Mouse (Mus musculus) thymus, adult 2 months (tissue): ENCODE data around the gene Olfr311. TPM values are rescaled to one million over a fixed set of nuclear protein-coding genes. Genes with fewer than 3 reads are reported as not detected.
"Not testable (repeated sequence)": the region's sequence is repeated elsewhere in the genome, so short reads cannot be mapped to it uniquely, and the experiment has no call there.

ENCODE experiments used
- DNase-seq: peaks from one replicate; pipeline ENCODE4 v3.0.0; 2021
- H3K27ac ChIP-seq: fragments of 200-500 bp; 2 replicates; pipeline ENCODE4 v1.5.1; 2012; ENCODE audit warnings: low read length, control low read depth; ENCODE audit not compliant: control insufficient read depth, insufficient read depth
- H3K27me3 ChIP-seq: fragments of 200-500 bp; 2 replicates; pipeline ENCODE4 v1.6.1; 2012; ENCODE audit warnings: mild to moderate bottlenecking, low read length, moderate library complexity, mixed read lengths; ENCODE audit not compliant: control insufficient read depth, insufficient read depth
- H3K36me3 ChIP-seq: fragments of 200-500 bp; 2 replicates; pipeline ENCODE4 v1.6.1; 2012; ENCODE audit warnings: mild to moderate bottlenecking, low read length, moderate library complexity; ENCODE audit not compliant: control insufficient read depth, insufficient read depth
- H3K4me1 ChIP-seq: fragments of 200-500 bp; replicated peaks from 2 replicates; pipeline ENCODE4 v1.6.1; 2012; ENCODE audit warnings: low read length; ENCODE audit not compliant: control insufficient read depth, insufficient read depth
- H3K4me3 ChIP-seq: fragments of 200-500 bp; 2 replicates; pipeline ENCODE4 v1.5.1; 2012; ENCODE audit warnings: mild to moderate bottlenecking, low read length, control low read depth, moderate library complexity; ENCODE audit not compliant: control insufficient read depth, insufficient read depth
- CTCF ChIP-seq: fragments of 200-500 bp; IDR thresholded peaks from 2 replicates; pipeline ENCODE4 v1.5.1; 2012; ENCODE audit warnings: mild to moderate bottlenecking, control low read depth, low read length, moderate library complexity, borderline replicate concordance; ENCODE audit not compliant: control insufficient read depth, poor library complexity, insufficient read depth; ENCODE audit errors: extremely low read depth
- POLR2A ChIP-seq: fragments of 200-500 bp; IDR thresholded peaks from 2 replicates; pipeline ENCODE4 v1.6.1; 2012; ENCODE audit warnings: mild to moderate bottlenecking, low read length, control low read depth, moderate library complexity; ENCODE audit not compliant: control insufficient read depth, poor library complexity, insufficient read depth; ENCODE audit errors: extremely low read depth
- WGBS: fragments of 180-500 bp; shearing (Covaris S2); methylation state at CpG from one replicate; pipeline ENCODE4 v1.1.7; 2018; 5-methylcytosine and 5-hydroxymethylcytosine counted together
- polyA plus RNA-seq: library from polyadenylated mRNA; depleted of rRNA; stranded (reverse); fragments of >200 nt; gene quantifications from 2 replicates; pipeline ENCODE4 v1.2.3, GENCODE M21; 2012

The Olfr311 gene
- polyA plus RNA-seq, 1 experiment = not detected

GRCm38 (mm10) chr11:58801558-58802228 lies 37.4 kb upstream of the Olfr311 start, which contains the start of gene Fam183b:
TSS of gene Fam183b (minus strand) at chr11:58801960.
- WGBS = 44% methylated on average over 14 of the region's 14 CpGs
- Histone ChIP-seq H3K36me3 (no peaks in the 10 kb centered on the region), H3K27me3 (no peaks in the 10 kb centered on the region), H3K4me3 (peak within 1 kb of the TSS; percentile 40), H3K27ac (no peak within 1 kb of the TSS), H3K4me1 (peaks cover 12% of the 10 kb centered on the region)
- no peak for TF ChIP-seq POLR2A
- TF ChIP-seq CTCF = no peak
- DNase-seq = no peak

GRCm38 (mm10) chr11:58803871-58804270 lies 35.2 kb upstream of the Olfr311 start:
- Histone ChIP-seq H3K36me3 (no peaks in the 10 kb centered on the region), H3K4me3 (no peak overlapping the region), H3K27ac (no peak overlapping the region), H3K4me1 (peaks cover 12% of the 10 kb centered on the region), H3K27me3 (no peaks in the 10 kb centered on the region)
- no peak for TF ChIP-seq POLR2A
- no peak for TF ChIP-seq CTCF
- 89% methylated on average over 4 of the region's 4 CpGs for WGBS
- DNase-seq = no peak

GRCm38 (mm10) chr11:58804393-58804792 lies 34.7 kb upstream of the Olfr311 start:
- H3K4me1 ChIP-seq = peaks cover 12% of the 10 kb centered on the region
- TF ChIP-seq POLR2A (no peak), CTCF (no peak)
- no peak for DNase-seq
- WGBS = 93% methylated on average over 2 of the region's 2 CpGs
- no peak overlapping the region for H3K27ac ChIP-seq
- H3K4me3 ChIP-seq = no peak overlapping the region
- no peaks in the 10 kb centered on the region for H3K27me3 ChIP-seq
- no peaks in the 10 kb centered on the region for H3K36me3 ChIP-seq

- no peaks in the 10 kb centered on the region for H3K36me3 ChIP-seq
- no peak overlapping the region for H3K4me3 ChIP-seq
- WGBS = 13% methylated on average over 1 of the region's 1 CpGs
- TF ChIP-seq CTCF (peak; percentile 28; the same call in 1 of the 2 replicates), POLR2A (no peak)
- H3K4me1 ChIP-seq = peaks cover 11% of the 10 kb centered on the region
- no peak overlapping the region for H3K27ac ChIP-seq
- H3K27me3 ChIP-seq = no peaks in the 10 kb centered on the region
- no peak for DNase-seq
Observed at GRCm38 (mm10) chr11:58812001-58812400, 27.1 kb upstream of the Olfr311 start.

GRCm38 (mm10) chr11:58814700-58815099 lies 24.4 kb upstream of the Olfr311 start, which contains the start of gene Olfr313:
TSS of gene Olfr313 (plus strand) at chr11:58815000.
- H3K27ac ChIP-seq, DNase-seq, H3K27me3 ChIP-seq, H3K36me3 ChIP-seq, H3K4me3 ChIP-seq: not testable (repeated sequence)
- peaks cover 25% of the 10 kb centered on the region for H3K4me1 ChIP-seq
- WGBS = 78% methylated on average over 1 of the region's 1 CpGs

GRCm38 (mm10) chr11:58815676-58816075 lies 23.4 kb upstream of the Olfr311 start:
- DNase-seq = no peak
- H3K27ac ChIP-seq = no peak overlapping the region
- no peaks in the 10 kb centered on the region for H3K36me3 ChIP-seq
- H3K4me3 ChIP-seq = no peak overlapping the region
- TF ChIP-seq POLR2A (no peak), CTCF (no peak)
- H3K27me3 ChIP-seq = no peaks in the 10 kb centered on the region
- 79% methylated on average over 1 of the region's 1 CpGs for WGBS
- H3K4me1 ChIP-seq = peaks cover 25% of the 10 kb centered on the region

- DNase-seq, H3K36me3 ChIP-seq, H3K27me3 ChIP-seq, H3K4me3 ChIP-seq: not testable (repeated sequence)
- H3K27ac ChIP-seq = peak within 1 kb of the TSS; percentile 90
- H3K4me1 ChIP-seq = peaks cover 23% of the 10 kb centered on the region
Observed at GRCm38 (mm10) chr11:58828937-58829336, 10.1 kb upstream of the Olfr311 start, which contains the start of gene Olfr312. TSS of gene Olfr312 (plus strand) at chr11:58829237.
